13 mouse cellular contexts compared by ENCODE assay signal in the genomic region with DNA sequence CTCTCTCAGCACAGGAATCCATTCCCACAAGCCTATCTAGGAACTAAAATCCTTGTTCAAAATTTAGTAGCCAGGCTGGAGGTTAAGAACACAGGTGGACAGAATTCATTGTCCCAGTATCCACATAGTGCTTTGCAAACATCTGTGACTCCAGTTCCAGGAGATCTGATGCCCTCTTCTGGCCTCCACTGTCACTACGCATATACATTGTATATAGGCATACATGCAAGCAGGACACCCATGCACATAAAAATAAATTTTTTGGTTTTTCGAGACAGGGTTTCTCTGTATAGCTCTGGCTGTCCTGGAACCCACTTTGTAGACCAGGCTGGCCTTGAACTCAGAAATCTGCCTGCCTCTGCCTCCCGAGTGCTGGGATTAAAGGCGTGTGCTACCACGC. TPM values are rescaled to one million over a fixed set of nuclear protein-coding genes. Genes with fewer than 3 reads are reported as not detected.
DNase-seq lines count a peak whose midpoint lies in the region.
"Not testable (repeated sequence)": the region's sequence is repeated elsewhere in the genome, so short reads cannot be mapped to it uniquely, and the experiment has no call there.
"Had no signal": no experiment of that assay in that cellular context is flagged by ENCODE, and none has a peak within 500 bp of the region (broad histone marks: within the 10 kb centered on the region; RNA-seq: fewer than 3 reads in every experiment).

No protein-coding gene starts in this region.

- intact Hi-C loops in left cerebral cortex, postnatal 14 days (cut with DNase I): not testable (repeated sequence)

- 92% methylated on average over 5 of the region's 5 CpGs for WGBS in hindbrain, embryonic 10.5 days

- H3K27me3 ChIP-seq in hindbrain, embryonic 10.5 days (ENCODE audit: insufficient read depth, poor library complexity, severe bottlenecking): not testable (repeated sequence)

- H3K4me1 ChIP-seq in hindbrain, embryonic 10.5 days (replicated peaks): peaks cover 26% of the 10 kb centered on the region

- H3K4me3 ChIP-seq in hindbrain, embryonic 10.5 days: not testable (repeated sequence)

- peak; percentile 39 to 47 for DNase-seq in B cell, adult 2 months
- DNase-seq in MN1 (ENCODE audit: low spot score): peak; percentile 41
- peak; percentile 56 for DNase-seq in embryo, embryonic 10.5 days (ENCODE audit: low spot score)
- DNase-seq in hindbrain, embryonic 10.5 days (ENCODE audit: low spot score): peak; percentile 37
- DNase-seq in left cerebral cortex, postnatal 14 days (ENCODE audit: low spot score in 2 of 2): peak; percentile 33 to 40
- DNase-seq in lung, postnatal 36 days: peak; percentile 41
- peak; percentile 55 for DNase-seq in retina, postnatal 1 day
- DNase-seq in thymus, postnatal 4 days: peak; percentile 66

- H3K36me3 ChIP-seq in hindbrain, embryonic 10.5 days: peaks cover 90% of the 10 kb centered on the region

- H3K9me3 ChIP-seq in hindbrain, embryonic 10.5 days: not testable (repeated sequence)

- H3K27ac ChIP-seq in hindbrain, embryonic 10.5 days: not testable (repeated sequence)

RNA-seq across cellular contexts. Expression of a gene that starts 4.4 kb away (rescaled TPM):
- 119 and 120 TPM in 2 replicates for polyA plus RNA-seq in hindbrain, embryonic 10.5 days (2016; fragmentation: Nextera tagmentation; extraction: Ambion mirVana)
- 10 to 100 TPM; 48.2 to 51.4 TPM for total RNA-seq in left cerebral cortex, postnatal 14 days (2021)

RNA-seq across cellular contexts. Expression of a gene that starts 10.0 kb away (rescaled TPM):
- polyA plus RNA-seq in hindbrain, embryonic 10.5 days (2016; fragmentation: Nextera tagmentation; extraction: Ambion mirVana): 331 and 368 TPM in 2 replicates
- total RNA-seq in left cerebral cortex, postnatal 14 days (2021): 100 to 1,000 TPM; 313 to 315 TPM

RNA-seq across cellular contexts. Expression of a gene that starts 14.6 kb away (rescaled TPM):
- 102 and 122 TPM in 2 replicates for polyA plus RNA-seq in hindbrain, embryonic 10.5 days (2016; fragmentation: Nextera tagmentation; extraction: Ambion mirVana)
- total RNA-seq in left cerebral cortex, postnatal 14 days (2021): 10 to 100 TPM; 17.5 to 18.8 TPM

RNA-seq across cellular contexts. Expression of a gene that starts 31.1 kb away (rescaled TPM):
- polyA plus RNA-seq in hindbrain, embryonic 10.5 days (2016; fragmentation: Nextera tagmentation; extraction: Ambion mirVana): 1.0 and 1.2 TPM in 2 replicates
- under 1 TPM; 0.26 to 0.53 TPM for total RNA-seq in left cerebral cortex, postnatal 14 days (2021)
- total RNA-seq: gastrocnemius, adult 18-20 months; granulocyte monocyte progenitor cell, adult 5-6 weeks; heart, postnatal 36 days; megakaryocyte, adult 5-6 weeks had no signal
- polyA plus RNA-seq: spleen, adult 2 months had no signal

RNA-seq across cellular contexts. Expression of a gene that starts 39.9 kb away (rescaled TPM):
- 42.6 and 52.2 TPM in 2 replicates for polyA plus RNA-seq in hindbrain, embryonic 10.5 days (2016; fragmentation: Nextera tagmentation; extraction: Ambion mirVana)
- total RNA-seq in left cerebral cortex, postnatal 14 days (2021): 1 to 10 TPM; 1.8 to 2.3 TPM
